8 mouse cellular contexts compared by ENCODE assay signal in genomic region chr16:14316884-14317876, GRCm38 (mm10). TPM values are rescaled to one million over a fixed set of nuclear protein-coding genes. Genes with fewer than 3 reads are reported as not detected.
DNase-seq lines count a peak whose midpoint lies in the region; ATAC-seq lines count a peak whose summit lies in the region.

Gene Fopnl (minus strand): TSS chr16:14317405.

- peak within 1 kb of the TSS; percentile 72 for H3K4me2 ChIP-seq in hindbrain, embryonic 12.5 days (replicated peaks)

- H3K4me1 ChIP-seq in hindbrain, embryonic 12.5 days, result peaks cover 20% of the 10 kb centered on the region

- peak within 1 kb of the TSS; percentile 75 for H3K9ac ChIP-seq in hindbrain, embryonic 12.5 days

- peak; percentile 99 for DNase-seq in NIH3T3 (ENCODE audit: low read depth)
- peak; percentile 99 to 100 for DNase-seq in cerebellum, postnatal 10 days
- DNase-seq in frontal cortex, postnatal 10 days (ENCODE audit: low spot score in 2 of 2), result peak; percentile 95 to 98
- peak; percentile 98 to 99 for DNase-seq in layer of hippocampus, postnatal 14 days (ENCODE audit: low spot score in 2 of 2)
- peak; percentile 98 for DNase-seq in lung, postnatal 14 days
- DNase-seq in retina, adult 2 months (ENCODE audit: low read depth, low spot score), result peak; percentile 89
- DNase-seq in thymus, postnatal 36 days, result peak; percentile 91 to 95

- H3K36me3 ChIP-seq in hindbrain, embryonic 12.5 days, result peaks cover 20% of the 10 kb centered on the region

- peak within 1 kb of the TSS; percentile 85 for H3K27ac ChIP-seq in hindbrain, embryonic 12.5 days

- H3K9me3 ChIP-seq in hindbrain, embryonic 12.5 days (replicated peaks), result no peaks in the 10 kb centered on the region

- H3K4me3 ChIP-seq in hindbrain, embryonic 12.5 days, result peak within 1 kb of the TSS; percentile 62

- 4% methylated on average over 51 of the region's 51 CpGs for WGBS in hindbrain, embryonic 12.5 days

- H3K27me3 ChIP-seq in hindbrain, embryonic 12.5 days, result 0 out of 2 replicates have a peak, but pooled peaks cover 3% of the 10 kb centered on the region

- ATAC-seq in hindbrain, embryonic 12.5 days (ENCODE audit: low FRiP score), result peak; percentile 100

RNA-seq across cellular contexts. Expression of gene Fopnl, which starts in this region (rescaled TPM):
- 163 and 182 TPM in 2 replicates for polyA plus RNA-seq in hindbrain, embryonic 12.5 days (2016; fragmentation: Nextera tagmentation; extraction: Ambion mirVana)
- 10 to 100 TPM; 48.3 to 54.1 TPM for total RNA-seq in layer of hippocampus, postnatal 14 days (2021)

Comparison
In these comparisons a context has a peak if more than half of its experiments do, and no peak if none do; other contexts are left out.
1. Peak in every context shown above with its lines: DNase-seq, ATAC-seq, H3K4me3 ChIP-seq and H3K27ac ChIP-seq.